Mouse (Mus musculus) liver, adult (tissue): ENCODE results near the gene Clec12a.

Experiments
- GATA4 ChIP-seq: IDR thresholded peaks from 2 replicates; pipeline ENCODE4 v1.6.1; 2014; ENCODE audit warnings: mild to moderate bottlenecking, low read length; ENCODE audit not compliant: insufficient replicate concordance

The Clec12a gene

DNA sequence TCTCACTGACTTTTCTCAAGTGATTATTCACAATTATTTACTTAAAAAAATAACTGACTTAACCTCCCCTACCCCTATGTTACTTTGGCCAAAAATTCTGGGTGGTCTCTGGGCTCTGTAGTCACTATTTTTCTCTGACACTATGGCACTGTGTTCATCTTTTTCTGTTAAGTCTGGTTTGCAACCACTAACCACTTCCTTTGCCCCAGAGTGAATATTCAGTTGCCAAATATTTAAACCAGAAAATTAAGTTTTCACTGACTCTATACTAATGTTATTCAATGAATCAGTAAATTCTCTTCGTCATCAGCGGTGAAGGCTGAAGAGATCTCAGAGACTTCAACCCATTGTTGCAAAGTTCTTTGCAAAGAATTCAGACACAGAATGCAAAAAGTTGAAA is 13.3 kb downstream of the Clec12a start:
- TF ChIP-seq GATA4 = no peak

DNA sequence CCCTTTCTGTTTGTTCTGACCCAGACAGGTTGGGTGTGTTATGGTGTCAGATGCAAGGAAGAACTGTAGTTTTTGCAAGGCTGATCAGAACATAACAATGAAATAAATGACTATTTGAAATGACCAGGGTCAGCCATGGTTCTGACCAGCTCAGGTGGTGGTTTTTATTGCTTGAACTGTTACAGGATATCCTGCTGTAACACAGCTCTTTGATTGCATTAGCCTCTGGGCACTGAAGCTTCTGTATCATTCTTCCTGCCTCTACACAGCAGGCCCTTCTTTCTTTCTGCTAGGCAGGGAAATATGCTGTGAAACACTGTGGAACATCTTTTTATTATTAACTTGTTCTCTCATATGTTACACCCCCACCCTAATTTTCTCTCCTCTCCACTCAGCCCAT is 13.9 kb downstream of the Clec12a start:
- TF ChIP-seq GATA4 = no peak

DNA sequence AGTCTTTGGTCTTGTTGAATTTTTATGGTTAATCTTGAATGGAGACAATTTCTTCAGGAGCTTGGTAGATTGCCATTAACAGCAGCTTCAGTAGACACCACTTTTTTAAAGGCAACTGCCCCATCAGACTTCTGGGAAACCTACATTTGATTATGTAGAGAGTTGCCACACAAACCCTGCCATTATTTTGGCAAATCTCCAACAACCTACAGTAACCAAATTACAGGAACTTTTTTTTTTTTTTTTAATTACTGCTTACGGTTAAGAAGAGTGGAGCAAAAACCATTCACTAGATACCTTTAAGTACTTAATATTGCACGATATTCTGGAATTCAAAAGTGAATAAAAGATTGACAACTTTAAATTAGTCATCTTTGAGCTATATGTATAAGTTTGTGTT is 17.0 kb downstream of the Clec12a start:
- TF ChIP-seq GATA4 = no peak

DNA sequence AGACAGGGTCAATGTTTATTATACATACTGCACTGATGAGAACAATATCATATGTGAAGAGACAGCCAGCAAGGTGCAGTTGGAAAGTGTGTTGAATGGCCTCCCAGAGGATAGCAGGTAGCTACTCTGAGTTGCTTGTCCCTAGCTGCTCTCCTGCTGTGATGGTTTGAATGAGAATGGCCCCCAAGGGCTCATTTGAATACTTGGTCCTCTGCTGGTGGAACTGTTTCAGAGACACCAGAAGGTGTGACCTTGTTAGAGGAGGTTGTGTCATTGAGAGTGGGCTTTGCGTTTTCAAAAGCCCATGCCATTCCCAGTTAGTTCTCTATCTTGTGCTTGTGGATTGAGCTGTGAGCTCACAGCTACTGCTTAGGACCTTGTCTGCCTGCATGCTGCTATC is 21.5 kb downstream of the Clec12a start:
- no peak for TF ChIP-seq GATA4

DNA sequence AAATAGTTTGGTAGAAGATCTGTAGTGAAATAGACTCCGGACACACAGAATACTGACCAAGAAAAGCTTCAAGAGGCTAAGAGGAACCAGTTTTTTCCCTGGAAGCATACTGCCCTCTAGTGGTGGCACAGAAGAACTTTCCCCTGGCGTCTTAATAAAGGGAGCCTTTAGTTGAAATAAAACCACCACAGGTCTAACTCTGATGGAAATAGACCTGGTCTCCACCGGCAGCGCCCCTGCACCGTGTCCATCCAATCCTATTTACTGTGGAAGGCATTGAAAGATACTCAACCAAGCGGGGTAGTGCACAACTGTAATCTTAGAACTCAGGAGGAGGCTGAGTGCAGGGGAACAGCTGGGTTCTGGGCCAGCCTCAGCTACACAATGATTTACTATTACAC is 23.5 kb downstream of the Clec12a start:
- no peak for TF ChIP-seq GATA4

DNA sequence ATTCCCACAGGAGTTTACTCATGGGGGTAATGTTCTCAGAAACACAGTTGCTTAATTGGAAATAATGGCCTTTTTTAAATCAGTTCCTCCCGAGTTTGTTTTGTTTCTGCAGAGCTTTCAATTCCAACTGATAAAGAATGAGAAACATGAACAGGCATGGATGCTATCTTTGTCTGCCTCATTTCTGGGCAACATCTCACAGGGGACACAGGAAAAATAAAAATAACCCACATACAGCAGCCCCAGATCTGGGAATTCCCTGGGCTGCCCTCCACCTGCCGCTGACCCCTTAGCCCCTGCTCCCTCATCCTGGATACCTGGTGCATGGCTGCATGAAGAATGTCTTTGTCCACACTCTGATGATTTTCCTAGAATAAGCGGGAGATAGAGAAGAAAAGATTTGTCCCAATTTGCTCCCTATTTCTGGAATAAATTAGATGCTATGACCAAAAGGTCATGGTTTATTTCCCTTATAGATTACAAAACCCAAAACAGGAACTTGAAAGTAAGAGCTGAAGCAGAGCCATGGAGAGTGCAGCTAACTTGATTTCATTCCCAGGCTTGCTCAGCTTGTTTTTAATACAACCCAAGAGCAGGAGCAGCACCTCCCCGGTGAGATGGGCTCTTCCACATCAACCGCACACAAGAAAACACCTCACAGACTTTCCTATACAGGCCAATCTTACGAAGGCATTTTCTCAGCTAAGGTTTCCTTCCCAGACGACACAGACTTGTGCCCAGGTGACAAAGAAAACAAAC is 27.1 kb downstream of the Clec12a start:
- peak; percentile 93 for TF ChIP-seq GATA4

DNA sequence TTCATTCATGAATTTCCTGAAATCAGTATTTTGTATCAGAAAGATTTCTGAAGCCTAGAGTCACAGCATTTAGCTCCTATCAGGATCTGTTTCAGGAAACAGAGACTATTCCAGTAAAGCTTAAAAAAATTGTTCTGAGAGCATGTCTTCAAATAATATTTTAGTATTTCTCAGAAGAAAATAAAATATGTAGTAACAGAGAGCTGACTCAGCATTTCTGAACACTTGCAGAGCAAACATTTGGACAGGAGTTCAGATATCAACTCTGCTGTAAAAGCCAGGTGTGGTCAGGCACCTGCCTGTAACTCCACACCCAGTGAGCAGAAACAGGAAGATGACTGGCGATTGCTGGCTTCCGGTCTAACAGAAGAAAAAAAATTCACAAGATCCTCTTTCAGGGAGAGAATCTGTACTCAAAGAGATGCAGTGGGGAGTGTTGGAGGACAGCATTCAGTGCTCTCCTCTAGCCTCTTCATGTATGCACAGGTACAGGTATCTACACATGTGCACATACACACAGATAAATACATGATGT is 32.5 kb downstream of the Clec12a start:
- TF ChIP-seq GATA4 = no peak

DNA sequence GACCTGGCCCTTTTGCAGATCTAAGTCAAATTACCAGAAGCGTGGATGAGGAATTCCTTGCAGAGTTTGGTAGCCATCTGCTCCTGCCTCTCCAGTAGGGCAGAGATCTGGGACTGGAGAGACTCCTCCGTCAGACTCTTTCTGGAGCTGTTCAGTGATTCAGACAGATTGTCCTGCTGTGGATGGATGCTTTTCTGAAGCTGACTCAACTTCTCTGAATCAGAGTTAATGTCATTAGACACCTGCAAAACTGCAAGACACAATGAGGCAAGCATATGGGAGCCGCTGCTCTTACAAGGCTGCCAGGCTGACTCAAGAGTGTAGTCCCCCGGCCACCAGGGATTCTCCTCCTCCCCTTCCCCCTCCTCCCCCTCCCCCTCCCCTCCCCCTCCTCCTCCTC is 38.0 kb downstream of the Clec12a start:
- TF ChIP-seq GATA4 = no peak

DNA sequence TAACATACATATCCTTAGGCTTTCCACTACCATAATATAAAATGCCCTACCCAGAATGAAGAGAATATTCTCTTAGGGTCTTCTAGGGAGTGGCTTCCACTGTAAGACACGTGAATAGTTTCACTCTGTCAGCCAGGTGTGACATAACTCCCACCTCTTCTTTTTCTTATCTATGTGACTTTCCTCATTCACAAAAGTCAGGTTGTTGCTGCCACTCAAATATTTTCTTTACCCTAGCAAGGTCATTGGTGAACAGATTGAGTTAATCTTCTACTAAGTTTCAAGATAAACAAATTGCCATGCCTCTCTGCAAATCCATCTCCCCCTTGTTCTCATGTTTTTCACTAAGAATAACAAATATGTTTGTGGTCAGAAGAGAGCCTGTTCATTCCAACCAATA is 39.2 kb downstream of the Clec12a start:
- TF ChIP-seq GATA4 = no peak

DNA sequence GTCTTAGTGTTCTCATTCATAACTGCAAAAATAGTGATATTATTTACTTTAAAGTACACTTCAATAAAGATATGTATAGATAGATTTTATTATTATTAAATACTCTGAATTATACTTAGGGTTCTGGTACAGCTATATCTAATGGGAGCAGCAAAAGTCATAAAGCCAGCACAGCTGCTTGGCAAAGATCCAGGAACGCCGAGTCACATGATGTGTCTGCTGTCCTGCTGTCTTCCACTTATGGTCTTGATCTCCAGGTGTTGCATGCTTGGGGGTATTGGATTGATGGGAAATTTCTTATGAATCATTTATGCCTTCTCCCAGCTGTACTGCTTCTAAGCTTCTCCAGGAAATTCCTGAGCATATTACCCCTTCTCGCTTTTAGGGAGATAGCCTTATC is 41.0 kb downstream of the Clec12a start:
- no peak for TF ChIP-seq GATA4

DNA sequence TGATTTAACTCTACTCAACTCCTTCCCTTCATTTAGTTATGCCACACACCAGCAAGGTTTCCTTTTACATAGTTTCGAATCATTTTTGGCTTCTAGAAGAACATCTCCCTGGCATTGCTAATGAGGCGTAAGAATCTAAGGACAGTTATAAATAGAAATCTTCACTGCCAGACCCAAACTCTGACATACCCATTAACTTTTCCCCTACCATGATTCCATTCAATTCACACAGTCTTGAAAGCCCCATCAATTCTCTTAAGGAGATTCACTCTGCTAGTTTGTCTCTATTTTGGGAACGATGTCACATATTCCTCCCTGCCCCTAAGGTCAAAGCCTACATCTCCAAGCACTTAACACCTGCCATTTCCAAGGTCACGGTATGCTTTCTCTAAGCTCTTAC is 42.5 kb downstream of the Clec12a start:
- no peak for TF ChIP-seq GATA4

DNA sequence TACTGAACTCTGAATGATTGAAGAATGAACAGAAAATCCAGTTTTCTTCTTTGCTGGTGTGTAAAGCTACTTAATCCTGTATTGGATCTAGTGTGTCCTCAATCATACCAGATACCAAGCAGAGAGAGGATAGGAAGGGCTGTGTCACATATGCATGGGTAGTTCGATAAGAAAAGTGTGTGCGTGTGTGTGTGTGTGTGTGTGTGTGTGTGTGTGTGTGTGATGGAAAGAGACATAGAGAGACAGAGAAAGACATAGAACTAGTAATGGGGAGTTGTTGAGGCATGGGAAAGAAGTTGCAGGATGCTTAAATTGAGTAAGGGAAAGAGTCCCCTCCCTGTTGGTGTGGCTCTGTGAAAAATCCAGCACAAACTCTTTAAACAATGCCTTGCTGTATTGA is 43.3 kb downstream of the Clec12a start, which contains the start of gene Clec12b:
Gene Clec12b, minus strand, starts transcription at position 101 of the 400 bp plus-strand sequence.
- TF ChIP-seq GATA4 = no peak

DNA sequence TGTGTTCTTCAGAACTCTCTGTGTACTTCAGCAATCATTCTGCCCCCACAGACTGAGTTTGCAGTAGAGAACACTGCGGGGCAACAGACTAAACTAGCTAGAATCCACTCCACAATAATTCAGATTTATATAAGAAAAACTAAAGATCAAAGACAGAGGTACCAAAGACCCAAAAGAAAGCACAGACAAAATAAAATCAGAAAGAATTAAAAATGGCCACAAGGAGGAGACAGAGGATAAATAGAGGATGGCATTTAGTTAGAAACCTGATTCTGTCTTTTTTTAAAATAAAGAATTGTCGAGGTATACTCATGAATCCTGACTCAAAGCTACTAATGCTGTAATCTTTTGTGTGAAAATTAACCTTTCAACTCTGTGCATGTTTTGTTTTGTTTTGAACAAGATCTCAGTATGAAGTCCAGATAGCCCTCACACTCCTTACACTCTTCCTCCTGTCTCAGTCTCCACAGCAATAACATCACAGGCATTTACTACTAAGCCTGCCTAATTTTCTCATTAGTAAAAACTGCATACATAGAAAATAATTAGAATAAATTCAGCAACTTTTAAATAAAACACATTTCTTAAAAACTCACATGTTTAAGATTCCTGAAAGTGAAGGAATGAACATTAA is 50.7 kb downstream of the Clec12a start:
- TF ChIP-seq GATA4 = no peak

DNA sequence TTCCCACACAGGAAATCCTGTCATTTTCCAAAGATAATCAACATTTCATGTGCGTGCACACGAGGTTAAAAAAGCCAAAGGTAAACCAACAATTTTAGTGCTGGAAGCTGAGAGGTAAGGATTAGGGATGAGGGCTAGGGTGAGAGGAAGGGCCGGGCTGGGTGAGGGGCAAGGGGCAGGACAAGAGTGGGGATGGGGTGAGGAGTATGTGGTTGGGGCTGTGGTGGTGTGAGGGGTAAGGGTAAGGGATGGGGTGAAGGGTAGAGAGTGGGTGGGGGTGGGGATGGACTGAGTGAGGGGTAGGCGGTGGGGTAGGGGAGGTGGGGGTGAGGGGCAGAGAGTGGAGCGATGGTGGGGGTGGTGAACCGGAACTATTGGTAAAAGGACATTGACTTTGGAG is 51.2 kb downstream of the Clec12a start:
- no peak for TF ChIP-seq GATA4

DNA sequence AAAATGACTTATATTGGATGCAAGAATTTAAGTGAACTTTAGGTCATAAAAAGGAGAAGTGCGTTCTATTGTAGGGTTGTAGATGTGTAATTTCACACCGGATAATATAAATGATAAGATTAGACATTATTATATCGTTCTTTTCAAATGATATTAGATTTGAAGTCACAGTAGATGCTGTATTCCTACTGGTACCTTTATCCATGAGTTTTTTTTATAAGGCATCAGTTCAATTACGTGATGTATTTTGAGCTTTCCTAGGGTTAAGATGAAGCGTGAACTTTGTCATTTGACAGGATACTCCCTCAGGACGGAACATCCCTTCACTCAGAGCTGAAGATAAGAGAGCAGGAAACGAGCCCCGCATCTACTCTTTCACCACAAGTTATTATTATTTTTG is 54.5 kb downstream of the Clec12a start, which contains the start of gene Clec1b:
Gene Clec1b, plus strand, starts transcription at position 301 of the 400 bp plus-strand sequence.
- TF ChIP-seq GATA4 = peak; percentile 83

DNA sequence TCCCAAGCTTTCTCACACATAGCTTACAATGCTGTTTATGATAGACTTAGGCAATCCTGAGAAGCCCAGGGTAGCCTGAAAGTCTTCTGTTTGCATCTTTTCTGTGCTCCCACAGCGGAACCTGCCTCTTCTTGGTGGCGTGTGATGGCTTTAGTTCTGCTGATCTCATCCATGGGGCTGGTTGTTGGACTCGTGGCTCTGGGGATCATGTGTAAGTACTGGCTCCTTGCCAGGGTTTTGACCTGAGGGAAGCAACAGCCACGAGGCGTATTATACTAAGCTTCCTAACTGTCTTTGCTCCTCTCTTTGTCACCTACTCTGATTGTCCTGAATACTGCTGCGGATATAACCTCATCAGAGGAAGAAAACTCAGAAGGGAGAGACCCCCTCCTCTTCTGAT is 57.5 kb downstream of the Clec12a start:
- TF ChIP-seq GATA4 = no peak
